ENCODE assay signal across 19 mouse cellular contexts in the genomic region with DNA sequence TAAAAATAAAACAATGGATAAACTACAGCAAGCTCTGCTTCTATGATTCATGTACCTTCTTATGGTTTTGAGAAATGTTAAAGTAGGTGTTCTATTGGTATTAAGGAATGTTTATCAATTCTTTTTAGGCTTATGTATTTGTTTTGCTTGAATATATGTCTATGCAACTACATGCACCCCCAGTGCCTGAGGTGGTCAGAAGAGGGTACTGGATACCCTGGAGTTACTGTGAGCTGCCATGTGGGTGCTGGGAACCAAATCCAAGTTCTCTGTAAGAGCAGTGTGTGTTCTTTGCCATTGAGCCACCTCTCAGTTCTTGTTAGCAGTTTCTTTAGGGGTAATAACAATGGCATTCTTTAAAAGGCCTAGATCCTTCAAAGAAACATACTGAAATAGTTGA. TPM values are rescaled to one million over a fixed set of nuclear protein-coding genes. Genes with fewer than 3 reads are reported as not detected.
"Had no signal": no experiment of that assay in that cellular context is flagged by ENCODE, and none has a peak within 500 bp of the region (broad histone marks: within the 10 kb centered on the region; RNA-seq: fewer than 3 reads in every experiment).

No protein-coding gene starts in this region.

- H3K4me3 ChIP-seq: left cerebral cortex, adult 2 months had no signal

- H3K9ac ChIP-seq: midbrain, embryonic 13.5 days had no signal

- ATAC-seq: intestine, postnatal 0 days; midbrain, embryonic 13.5 days; midbrain, embryonic 16.5 days had no signal

- DNase-seq: kidney, adult 2 months; kidney, postnatal 25 days; layer of hippocampus, postnatal 36 days; lung, adult 2 months; lung, postnatal 14 days; lung, postnatal 4 days; retina, postnatal 1 day; thymus, adult 2 months; thymus, postnatal 14 days; thymus, postnatal 4 days had no signal

- H3K27ac ChIP-seq: kidney, postnatal 0 days; liver, embryonic 14.5 days; midbrain, embryonic 13.5 days; stomach, postnatal 0 days had no signal

- H3K9me3 ChIP-seq: midbrain, embryonic 13.5 days; neural tube, embryonic 13.5 days had no signal

- H3K27me3 ChIP-seq: midbrain, embryonic 13.5 days; neural tube, embryonic 13.5 days had no signal

RNA-seq across cellular contexts. Expression of gene Rasal3, which starts 51.7 kb away (rescaled TPM):
- polyA plus RNA-seq: myocyte had no signal
